Mouse (Mus musculus) heart, embryonic 15.5 days (tissue): ENCODE measurements at regions not wholly inside any gene's neighbourhood (a gene's known extent, or its start where the extent isn't known, plus 50 kb on each side); places are given as distances from the start of the nearest gene placed in this dataset.

Experiments
- ATAC-seq: fragments of 200-750 bp; cut with Nextera tagmentation; replicated peaks from 2 replicates; pipeline ENCODE4 v1.8.0; 2017; ENCODE audit warnings: low read depth, moderate TSS enrichment; ENCODE audit not compliant: insufficient number of reproducible peaks, insufficient read depth, low FRiP score
- H3K27ac ChIP-seq: fragments of 300-500 bp; sonication (generic); 2 replicates; pipeline ENCODE4 v1.5.1; 2015; ENCODE audit warnings: mild to moderate bottlenecking, inconsistent platforms
- H3K27me3 ChIP-seq: fragments of 300-500 bp; sonication (generic); 2 replicates; pipeline ENCODE4 v1.6.1; 2015; ENCODE audit warnings: inconsistent platforms
- H3K36me3 ChIP-seq: fragments of 300-500 bp; sonication (generic); 2 replicates; pipeline ENCODE4 v1.6.1; 2015; ENCODE audit warnings: mild to moderate bottlenecking, inconsistent platforms
- H3K4me1 ChIP-seq: fragments of 300-500 bp; sonication (generic); replicated peaks from 2 replicates; pipeline ENCODE4 v1.6.1; 2015; ENCODE audit warnings: inconsistent platforms
- H3K4me2 ChIP-seq: fragments of 300-500 bp; sonication (generic); 2 replicates; pipeline ENCODE4 v1.6.1; 2015; ENCODE audit warnings: inconsistent platforms, mild to moderate bottlenecking, moderate library complexity
- H3K4me3 ChIP-seq: fragments of 300-500 bp; sonication (generic); 2 replicates; pipeline ENCODE4 v1.5.1; 2015; ENCODE audit warnings: mild to moderate bottlenecking, inconsistent platforms
- H3K9ac ChIP-seq: fragments of 300-500 bp; sonication (generic); 2 replicates; pipeline ENCODE4 v1.6.1; 2015; ENCODE audit warnings: mild to moderate bottlenecking, inconsistent platforms
- H3K9me3 ChIP-seq: fragments of 300-500 bp; sonication (generic); replicated peaks from 2 replicates; pipeline ENCODE4 v1.6.1; 2016; ENCODE audit warnings: inconsistent platforms
- WGBS: fragments of 180-500 bp; shearing (Covaris S2); methylation state at CpG from one replicate; pipeline ENCODE4 v1.1.7; 2015; ENCODE audit warnings: mixed read lengths; 5-methylcytosine and 5-hydroxymethylcytosine counted together

GRCm38 (mm10) chr3:142963818-142964372 is 82.1 kb upstream of the Pkn2 start:
- no peak for ATAC-seq
- Histone ChIP-seq H3K4me1 (no peaks in the 10 kb centered on the region), H3K27me3 (no peaks in the 10 kb centered on the region), H3K36me3 (no peaks in the 10 kb centered on the region), H3K27ac (no peak overlapping the region), H3K4me2 (no peak overlapping the region), H3K9me3 (no peaks in the 10 kb centered on the region), H3K4me3 (no peak overlapping the region), H3K9ac (no peak overlapping the region)
- 81% methylated on average over 4 of the region's 4 CpGs for WGBS

- Histone ChIP-seq H3K9ac (no peak overlapping the region), H3K4me1 (peaks cover 7% of the 10 kb centered on the region), H3K36me3 (no peaks in the 10 kb centered on the region), H3K4me2 (no peak overlapping the region), H3K9me3 (no peaks in the 10 kb centered on the region), H3K27ac (peak overlapping the region; percentile 17), H3K27me3 (no peaks in the 10 kb centered on the region), H3K4me3 (no peak overlapping the region)
- 41% methylated on average over 8 of the region's 8 CpGs for WGBS
- no peak for ATAC-seq
Observed at GRCm38 (mm10) chr3:142957768-142958167, 76.0 kb upstream of the Pkn2 start.

- 36% methylated on average over 7 of the region's 7 CpGs for WGBS
- Histone ChIP-seq H3K27ac (no peak overlapping the region), H3K27me3 (no peaks in the 10 kb centered on the region), H3K9ac (no peak overlapping the region), H3K4me1 (no peaks in the 10 kb centered on the region), H3K4me3 (no peak overlapping the region), H3K36me3 (no peaks in the 10 kb centered on the region), H3K4me2 (no peak overlapping the region), H3K9me3 (no peaks in the 10 kb centered on the region)
- ATAC-seq = no peak
Observed at GRCm38 (mm10) chr3:142948771-142949170, 67.0 kb upstream of the Pkn2 start.

GRCm38 (mm10) chr3:142941319-142942024 is 59.7 kb upstream of the Pkn2 start:
- no peak for ATAC-seq
- Histone ChIP-seq H3K4me1 (no peaks in the 10 kb centered on the region), H3K9ac (no peak overlapping the region), H3K27me3 (no peaks in the 10 kb centered on the region), H3K9me3 (no peaks in the 10 kb centered on the region), H3K36me3 (no peaks in the 10 kb centered on the region), H3K4me2 (no peak overlapping the region), H3K27ac (no peak overlapping the region), H3K4me3 (no peak overlapping the region)
- WGBS = 42% methylated on average over 6 of the region's 6 CpGs

GRCm38 (mm10) chr3:142940874-142941273 is 59.1 kb upstream of the Pkn2 start:
- no peaks in the 10 kb centered on the region for H3K36me3 ChIP-seq
- no peak overlapping the region for H3K4me3 ChIP-seq
- no peaks in the 10 kb centered on the region for H3K9me3 ChIP-seq
- no peak overlapping the region for H3K9ac ChIP-seq
- H3K4me2 ChIP-seq = no peak overlapping the region
- H3K27me3 ChIP-seq = no peaks in the 10 kb centered on the region
- WGBS = 76% methylated on average over 5 of the region's 5 CpGs
- no peak for ATAC-seq
- no peak overlapping the region for H3K27ac ChIP-seq
- no peaks in the 10 kb centered on the region for H3K4me1 ChIP-seq

GRCm38 (mm10) chr3:142939773-142940172 is 58.0 kb upstream of the Pkn2 start:
- H3K4me1 ChIP-seq = no peaks in the 10 kb centered on the region
- no peaks in the 10 kb centered on the region for H3K36me3 ChIP-seq
- no peak overlapping the region for H3K27ac ChIP-seq
- H3K9ac ChIP-seq = no peak overlapping the region
- WGBS = 84% methylated on average over 1 of the region's 1 CpGs
- H3K4me3 ChIP-seq = no peak overlapping the region
- no peak overlapping the region for H3K4me2 ChIP-seq
- no peaks in the 10 kb centered on the region for H3K9me3 ChIP-seq
- H3K27me3 ChIP-seq = no peaks in the 10 kb centered on the region
- ATAC-seq = no peak

- H3K9me3 ChIP-seq = no peaks in the 10 kb centered on the region
- no peaks in the 10 kb centered on the region for H3K4me1 ChIP-seq
- ATAC-seq = peak; percentile 53; the same call in 1 of the 2 replicates
- 48% methylated on average over 5 of the region's 5 CpGs for WGBS
- H3K36me3 ChIP-seq = no peaks in the 10 kb centered on the region
- H3K27me3 ChIP-seq = no peaks in the 10 kb centered on the region
- H3K9ac ChIP-seq = no peak overlapping the region
- H3K4me2 ChIP-seq = peak overlapping the region; percentile 19; the same call in 1 of the 2 replicates
- no peak overlapping the region for H3K27ac ChIP-seq
- no peak overlapping the region for H3K4me3 ChIP-seq
Observed at GRCm38 (mm10) chr3:142935949-142936348, 54.1 kb upstream of the Pkn2 start.

GRCm38 (mm10) chr3:142934326-142934725 is 52.5 kb upstream of the Pkn2 start:
- Histone ChIP-seq H3K4me2 (no peak overlapping the region), H3K36me3 (no peaks in the 10 kb centered on the region), H3K9me3 (no peaks in the 10 kb centered on the region), H3K27me3 (no peaks in the 10 kb centered on the region), H3K27ac (no peak overlapping the region), H3K4me1 (no peaks in the 10 kb centered on the region), H3K4me3 (no peak overlapping the region), H3K9ac (no peak overlapping the region)
- WGBS = 89% methylated on average over 5 of the region's 5 CpGs
- ATAC-seq = no peak

GRCm38 (mm10) chr3:142933684-142934259 is 52.0 kb upstream of the Pkn2 start:
- H3K9ac ChIP-seq = no peak overlapping the region
- no peaks in the 10 kb centered on the region for H3K27me3 ChIP-seq
- no peaks in the 10 kb centered on the region for H3K9me3 ChIP-seq
- H3K27ac ChIP-seq = no peak overlapping the region
- no peak overlapping the region for H3K4me2 ChIP-seq
- no peaks in the 10 kb centered on the region for H3K4me1 ChIP-seq
- no peak overlapping the region for H3K4me3 ChIP-seq
- H3K36me3 ChIP-seq = no peaks in the 10 kb centered on the region
- ATAC-seq = no peak
- 68% methylated on average over 5 of the region's 5 CpGs for WGBS
